Mouse (Mus musculus) lung, adult 10 weeks (tissue): ENCODE data around the gene Sh3rf1. TPM values are rescaled to one million over a fixed set of nuclear protein-coding genes. Genes with fewer than 3 reads are reported as not detected.

ENCODE experiments used
- polyA plus RNA-seq: library from polyadenylated mRNA; stranded (reverse); fragments of 350-450 nt; fragmentation: Illumina TruSeq; extraction: RNeasy Lipid Tissue Mini Kit (QIAGEN cat#74804); gene quantifications from one replicate; pipeline ENCODE4 v1.2.3, GENCODE M21; 2014; ENCODE audit warnings: low read depth, low replicate concordance; ENCODE audit not compliant: insufficient read depth

Gene Sh3rf1
- 5.5 TPM for polyA plus RNA-seq

DNA sequence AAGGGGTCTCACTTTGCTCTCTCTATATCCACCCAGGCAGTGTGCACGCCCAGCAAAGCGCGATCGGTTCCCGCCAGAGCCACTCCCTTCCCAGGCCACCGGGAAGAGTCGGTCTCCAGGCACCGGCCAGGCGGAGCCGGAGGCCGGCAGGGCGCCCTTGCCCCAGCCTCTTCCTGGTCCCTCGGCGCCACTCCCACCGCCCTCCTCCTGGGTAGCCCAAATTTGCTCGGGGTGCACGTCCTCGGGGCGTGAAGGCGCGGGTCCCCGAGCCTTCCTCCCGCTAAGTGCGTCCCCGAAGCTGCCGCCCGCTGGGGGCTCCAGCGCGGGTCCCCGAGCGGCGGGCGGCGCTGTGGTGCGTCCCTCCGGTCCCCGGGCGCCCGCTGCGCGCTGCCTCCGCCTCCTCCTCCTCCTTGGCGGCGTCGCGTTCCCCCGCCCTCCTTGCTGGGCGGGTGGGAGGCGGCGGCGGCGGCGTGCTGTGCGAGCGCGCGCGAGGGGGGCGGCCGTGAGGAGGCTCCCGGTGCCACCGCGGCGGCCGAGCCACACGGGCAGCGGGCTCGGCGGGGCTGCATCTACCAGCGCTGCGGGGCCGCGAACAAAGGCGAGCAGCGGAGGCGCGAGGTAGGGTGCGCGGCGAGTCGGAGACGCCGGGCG is at the start of gene Sh3rf1:
TSS of gene Sh3rf1 (plus strand) at position 144 of the 651 bp plus-strand sequence.

Other genes starting within 250 kb of the Sh3rf1 start
- 10.3 TPM for gene Clcn3, start 240.6 kb upstream of the Sh3rf1 start, polyA plus RNA-seq
- 4.7 TPM for gene Nek1, start 230.7 kb upstream of the Sh3rf1 start, polyA plus RNA-seq